Mouse (Mus musculus): ENCODE results near the gene Ppp2r5d.

Gene Ppp2r5d

DNA sequence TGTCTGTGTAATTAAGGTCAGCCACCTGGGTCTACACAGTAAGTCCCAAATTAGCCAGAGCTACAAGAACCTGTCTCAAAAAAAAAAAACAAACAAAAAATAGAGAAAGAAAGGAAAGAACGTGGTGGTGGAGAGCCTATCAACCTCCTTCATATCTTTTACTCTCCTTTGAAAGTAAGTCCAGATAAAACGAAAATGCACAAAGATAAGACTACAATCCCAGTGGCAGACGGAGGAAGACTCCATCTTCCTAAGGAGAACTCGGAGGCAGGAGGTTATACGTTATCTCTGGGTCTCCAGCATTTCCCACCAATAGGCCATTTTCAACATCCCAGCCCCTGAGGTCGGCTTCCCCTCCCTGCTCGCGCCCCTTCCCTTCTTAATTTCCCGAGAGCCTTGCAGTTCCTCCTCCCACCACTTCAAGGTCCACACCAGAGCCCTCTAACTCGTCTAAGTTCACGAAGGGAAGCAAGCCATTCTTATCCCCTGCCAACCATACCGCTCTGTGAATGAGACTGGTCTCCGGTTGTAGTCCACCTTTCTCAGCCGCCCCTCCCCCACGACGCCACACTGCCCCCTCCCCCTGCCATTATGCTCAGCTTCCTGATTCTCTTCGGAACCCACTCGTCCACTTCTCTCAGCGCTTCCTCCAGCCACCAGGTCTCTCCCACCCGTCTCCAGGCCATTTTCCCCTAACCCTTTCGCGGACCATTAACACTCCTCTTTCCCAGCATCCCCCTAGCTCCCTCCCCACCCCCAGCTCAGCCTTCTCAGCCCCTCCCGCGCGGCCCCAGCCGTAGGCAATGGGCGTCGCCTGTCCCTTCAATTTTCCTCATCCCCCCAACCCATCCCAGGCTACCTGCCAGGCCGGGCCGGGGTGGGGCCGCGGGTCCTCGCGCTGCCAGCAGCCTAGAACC, 24.8 kb downstream of the Ppp2r5d start:
- DNase-seq = peak; percentile 44 to 50

DNA sequence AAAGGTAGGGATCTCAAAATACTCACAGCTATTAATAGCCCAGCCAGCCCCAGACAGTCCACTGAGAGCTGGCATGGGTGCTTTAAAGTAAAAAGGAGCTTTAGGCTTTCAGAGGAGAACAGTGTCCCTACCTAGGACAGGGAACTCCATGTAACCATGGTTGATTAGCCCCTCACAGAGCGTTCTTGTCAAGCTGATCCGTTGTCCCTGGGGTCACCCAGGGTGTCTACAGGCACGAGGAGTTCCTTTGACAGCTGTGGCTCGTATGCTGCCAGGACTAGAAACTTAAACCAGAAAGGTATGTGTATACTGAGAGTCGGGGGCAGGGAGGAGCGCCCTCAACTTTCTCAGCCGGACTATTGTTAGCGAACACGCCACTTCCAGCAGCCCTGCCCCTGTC, 26.0 kb downstream of the Ppp2r5d start:
- DNase-seq = no peak

DNA sequence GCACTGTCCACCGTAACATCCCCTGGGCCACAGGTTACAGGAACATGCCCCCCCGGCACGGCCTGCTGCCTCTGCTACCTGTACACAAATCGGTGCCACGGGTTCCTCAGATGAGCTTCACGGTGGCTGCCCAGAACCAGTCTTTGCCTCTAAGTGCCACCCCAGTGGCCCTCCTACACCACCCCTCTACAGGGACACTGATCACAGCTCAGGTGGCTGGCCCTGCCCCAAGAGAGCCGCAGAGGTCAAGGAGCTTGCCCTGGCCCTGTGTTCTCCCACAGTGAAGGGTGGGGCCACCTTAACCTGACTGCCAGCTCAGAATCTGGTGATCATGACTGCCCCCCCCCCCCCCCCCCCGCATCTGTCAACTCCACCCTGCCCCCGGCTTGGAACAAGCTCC, 26.5 kb downstream of the Ppp2r5d start, which contains the start of gene Mea1:
Gene Mea1, plus strand, starts transcription at position 378 of the 400 bp plus-strand sequence.
- no peak for DNase-seq

DNA sequence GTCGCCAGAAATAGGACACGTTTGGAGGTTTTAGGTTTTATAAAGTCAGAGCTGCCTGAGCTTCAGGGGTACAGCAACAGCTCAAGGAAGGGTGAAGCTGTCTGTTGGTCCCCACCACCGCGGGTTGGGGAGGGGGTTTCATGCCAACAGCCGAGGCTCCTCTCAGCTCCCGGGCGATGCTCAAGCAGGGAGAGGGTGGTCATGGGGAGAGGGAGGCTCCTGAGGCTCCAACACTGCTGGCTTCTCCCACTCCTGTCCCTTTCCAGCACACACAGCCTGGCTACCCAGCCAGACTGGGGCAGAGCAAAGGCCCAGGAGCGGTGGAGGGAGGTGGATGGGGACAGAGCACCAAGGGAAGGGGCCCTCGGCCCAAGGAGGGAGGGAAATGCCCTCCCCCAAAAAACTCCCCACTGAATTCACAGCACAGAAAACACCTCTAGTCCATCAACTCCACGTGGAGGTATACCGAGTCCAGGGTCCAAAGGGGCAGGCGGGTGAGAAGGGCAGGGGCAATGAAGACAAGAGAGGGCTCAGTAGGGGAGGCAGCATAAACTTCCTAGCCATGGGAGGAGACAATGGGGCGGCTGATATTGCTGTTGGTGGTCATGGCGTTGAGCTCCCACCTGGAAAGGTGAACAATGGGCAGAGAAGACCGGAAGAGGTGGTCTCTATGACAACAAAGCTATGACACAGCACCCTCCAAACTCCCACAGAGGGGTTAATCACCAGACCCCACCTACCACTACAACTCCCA, 30.2 kb downstream of the Ppp2r5d start:
- no peak for DNase-seq

DNA sequence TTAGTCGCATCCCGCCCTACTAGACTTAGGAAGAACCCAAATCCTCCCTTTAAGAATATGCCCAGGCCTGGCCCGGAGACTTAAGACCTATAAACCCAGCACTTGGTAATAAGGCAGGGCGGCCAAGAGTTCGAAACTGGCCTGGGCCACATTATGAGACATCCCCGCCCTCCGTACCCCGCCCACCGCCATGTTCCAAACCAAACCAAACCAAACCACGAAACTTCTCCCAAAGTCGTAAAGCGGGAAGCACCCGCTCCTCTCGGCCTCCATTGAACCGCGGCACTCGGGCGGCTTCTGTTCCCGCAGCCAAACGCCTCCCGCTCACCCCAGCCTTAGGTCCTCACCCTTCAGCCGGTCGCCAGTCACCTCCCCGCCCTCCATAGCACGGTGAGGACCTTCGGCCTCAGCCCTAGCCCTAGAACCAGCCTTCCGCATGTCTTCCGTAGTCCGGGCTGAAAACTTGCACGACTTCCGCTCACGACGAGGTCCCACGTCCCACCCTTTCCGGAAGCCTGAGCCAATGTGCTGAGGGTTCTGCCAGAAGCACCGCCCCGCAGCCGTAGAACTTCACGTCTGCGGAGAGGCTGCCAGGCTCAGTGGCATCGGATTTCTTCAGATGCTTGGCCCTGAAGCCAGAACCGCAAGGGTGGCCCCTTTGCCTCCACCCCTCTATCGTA, 30.9 kb downstream of the Ppp2r5d start, which contains the start of gene Rrp36:
Gene Rrp36, minus strand, starts transcription at position 503 of the 680 bp plus-strand sequence.
- DNase-seq = peak; percentile 89

DNA sequence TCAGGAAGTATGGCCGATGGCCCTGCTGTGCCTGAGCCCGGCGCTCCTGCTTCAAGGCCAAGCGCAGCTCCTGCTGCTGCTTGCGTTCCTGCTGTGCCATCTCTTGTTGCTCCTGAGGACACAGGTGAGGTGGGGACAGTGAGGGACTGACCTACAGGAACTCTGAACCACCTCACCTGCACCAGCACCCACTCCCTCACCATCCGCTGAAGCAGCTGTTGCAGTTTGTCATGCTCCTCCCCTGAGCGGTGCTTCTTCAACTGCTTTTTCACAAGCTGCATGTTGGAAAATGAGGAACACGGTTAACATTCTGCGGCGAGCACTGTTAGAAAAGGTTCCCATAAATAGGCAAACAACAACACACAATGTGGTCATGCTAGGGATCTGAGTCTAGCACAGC, 35.0 kb downstream of the Ppp2r5d start:
- DNase-seq = no peak

DNA sequence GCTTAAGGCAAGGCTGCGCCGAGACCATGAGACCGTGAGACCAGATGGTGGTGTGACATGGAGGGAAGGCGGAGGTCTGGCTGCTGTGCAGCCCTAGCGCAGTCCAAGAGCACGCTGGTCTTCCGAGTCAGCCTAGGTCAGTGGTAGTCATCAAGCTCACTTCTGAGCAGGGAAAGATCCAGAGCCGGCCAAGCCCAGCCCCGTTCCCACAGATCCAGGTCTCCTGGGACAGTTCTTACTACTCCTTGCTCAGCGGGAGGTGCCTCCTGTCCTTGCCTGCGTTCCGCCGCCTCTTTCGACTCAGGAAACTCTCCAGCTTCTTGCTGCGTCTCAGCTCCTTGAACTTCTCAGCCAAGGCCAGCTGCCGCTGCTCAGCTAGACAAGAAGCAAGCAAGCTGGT, 37.2 kb downstream of the Ppp2r5d start:
- no peak for DNase-seq

DNA sequence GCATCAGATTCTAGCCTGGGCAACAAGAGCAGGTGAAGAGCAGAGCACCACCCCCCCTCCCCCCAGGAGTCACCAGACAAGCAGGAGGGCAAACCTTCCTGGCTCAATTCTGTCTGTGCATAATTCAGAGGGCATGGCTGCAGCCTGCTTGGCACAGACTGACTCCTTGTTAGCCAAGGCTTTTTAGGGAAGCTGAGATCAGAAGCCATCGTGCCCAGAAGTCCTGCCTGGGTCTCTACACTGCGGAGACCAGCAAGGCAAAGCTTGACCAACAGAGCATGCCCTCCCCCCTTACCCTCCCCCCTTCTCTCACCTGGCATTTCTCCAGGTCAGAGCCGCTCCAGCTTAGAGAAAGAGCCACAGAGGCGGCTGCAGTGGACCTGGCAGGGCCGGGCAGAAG, 42.2 kb downstream of the Ppp2r5d start:
- no peak for DNase-seq

DNA sequence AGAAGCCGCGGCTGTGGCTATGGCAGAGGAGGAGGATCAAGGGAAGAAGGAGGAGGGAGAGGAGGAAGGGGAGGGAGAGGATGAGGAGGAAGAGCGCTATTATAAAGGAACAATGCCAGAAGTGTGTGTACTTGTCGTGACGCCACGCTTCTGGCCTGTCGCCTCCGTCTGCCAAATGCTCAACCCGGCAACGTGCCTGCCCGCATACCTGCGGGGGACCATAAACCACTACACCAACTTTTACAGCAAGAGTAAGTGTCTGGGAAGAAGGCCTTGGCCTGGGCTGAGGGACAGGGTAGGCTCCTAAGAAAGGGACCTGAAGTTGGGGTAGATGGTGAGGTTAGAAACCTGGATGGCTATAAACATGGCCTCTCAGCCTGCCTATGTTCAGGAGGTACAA, 42.9 kb downstream of the Ppp2r5d start:
- no peak for DNase-seq

DNA sequence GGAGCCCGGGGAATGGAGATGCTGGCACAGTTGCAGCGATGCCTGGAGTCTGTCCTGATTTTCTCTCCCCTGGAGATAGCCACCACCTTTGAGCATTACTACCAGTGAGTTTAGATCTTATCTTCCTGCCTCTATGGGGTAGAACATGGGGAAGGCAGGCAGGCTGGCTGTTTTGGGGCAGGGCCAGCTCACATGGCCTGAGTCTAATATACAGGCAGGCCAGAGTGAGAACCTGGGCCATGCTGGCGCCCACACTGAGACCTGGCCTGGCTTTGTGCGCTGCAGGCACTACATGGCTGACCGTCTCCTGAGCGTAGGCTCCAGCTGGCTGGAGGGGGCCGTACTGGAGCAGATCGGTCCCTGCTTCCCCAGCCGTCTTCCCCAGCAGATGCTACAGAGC, 43.6 kb downstream of the Ppp2r5d start:
- DNase-seq = no peak

DNA sequence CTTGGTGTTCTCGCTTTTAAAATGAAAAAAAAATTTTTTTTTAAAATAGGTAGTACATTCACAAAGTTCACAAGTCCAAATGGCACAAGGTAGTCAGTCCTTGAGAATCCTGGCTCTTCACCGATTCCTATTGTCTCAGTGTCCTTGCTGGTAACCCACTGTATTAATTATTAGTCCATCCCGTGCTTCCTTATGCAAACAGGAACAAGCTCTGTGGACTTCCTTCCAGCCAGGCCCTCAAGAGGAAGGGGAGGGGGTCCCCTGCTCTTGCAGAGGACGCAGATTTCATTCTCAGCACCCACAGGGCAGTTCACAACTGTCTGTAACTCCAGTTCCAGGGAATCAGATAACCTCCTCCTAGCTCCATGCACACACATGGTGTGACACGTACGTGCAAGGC, 48.9 kb downstream of the Ppp2r5d start:
- DNase-seq = no peak

DNA sequence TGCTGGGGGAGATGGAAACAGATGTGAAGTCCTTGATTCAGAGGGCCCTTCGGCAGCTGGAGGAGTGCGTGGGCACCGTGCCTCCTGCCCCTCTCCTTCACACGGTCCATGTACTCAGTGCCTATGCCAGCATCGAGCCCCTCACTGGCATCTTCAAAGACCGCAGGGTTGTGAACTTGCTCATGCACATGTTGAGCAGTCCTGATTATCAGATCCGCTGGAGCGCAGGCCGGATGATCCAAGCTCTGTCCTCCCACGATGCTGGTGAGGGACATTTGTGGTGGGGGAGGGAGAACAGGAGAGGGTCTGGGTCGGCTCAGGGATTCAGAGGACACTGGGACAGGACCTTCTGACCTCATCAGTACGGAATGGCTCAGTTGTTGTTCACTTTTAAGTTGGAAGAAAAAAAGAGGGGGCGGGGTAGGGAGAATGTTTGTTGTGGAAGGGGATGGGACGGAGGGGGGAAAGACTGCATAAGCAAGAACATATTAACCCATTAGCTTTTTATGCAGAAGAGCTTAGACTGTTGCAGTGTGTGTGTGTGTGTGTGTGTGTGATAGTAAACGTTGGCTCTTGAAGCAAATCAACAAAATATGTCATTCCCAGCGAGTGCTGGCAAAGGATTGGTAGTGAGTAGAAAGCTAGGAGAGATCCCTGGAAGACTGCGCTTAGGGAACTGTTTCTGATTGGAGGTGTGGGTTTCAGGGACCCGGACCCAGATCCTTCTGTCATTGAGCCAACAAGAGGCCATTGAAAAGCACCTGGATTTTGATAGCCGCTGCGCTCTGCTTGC, 53.0 kb downstream of the Ppp2r5d start:
- no peak for DNase-seq

DNA sequence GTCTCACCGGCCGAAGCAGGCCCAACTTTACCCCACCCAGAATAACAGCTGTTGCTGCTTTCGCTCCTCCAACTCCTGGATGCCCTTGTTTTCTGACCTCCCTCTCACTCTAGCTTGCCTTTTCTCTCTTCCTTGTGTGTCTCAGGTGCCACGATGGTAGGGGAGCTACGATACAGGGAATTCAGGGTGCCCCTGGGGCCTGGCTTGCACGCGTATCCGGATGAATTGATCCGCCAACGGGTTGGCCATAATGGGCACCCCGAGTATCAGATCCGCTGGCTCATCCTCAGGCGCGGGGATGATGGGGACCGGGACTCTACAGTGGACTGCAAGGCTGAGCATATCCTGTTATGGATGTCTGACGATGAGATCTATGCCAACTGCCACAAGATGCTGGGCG, 53.6 kb downstream of the Ppp2r5d start:
- DNase-seq = no peak

DNA sequence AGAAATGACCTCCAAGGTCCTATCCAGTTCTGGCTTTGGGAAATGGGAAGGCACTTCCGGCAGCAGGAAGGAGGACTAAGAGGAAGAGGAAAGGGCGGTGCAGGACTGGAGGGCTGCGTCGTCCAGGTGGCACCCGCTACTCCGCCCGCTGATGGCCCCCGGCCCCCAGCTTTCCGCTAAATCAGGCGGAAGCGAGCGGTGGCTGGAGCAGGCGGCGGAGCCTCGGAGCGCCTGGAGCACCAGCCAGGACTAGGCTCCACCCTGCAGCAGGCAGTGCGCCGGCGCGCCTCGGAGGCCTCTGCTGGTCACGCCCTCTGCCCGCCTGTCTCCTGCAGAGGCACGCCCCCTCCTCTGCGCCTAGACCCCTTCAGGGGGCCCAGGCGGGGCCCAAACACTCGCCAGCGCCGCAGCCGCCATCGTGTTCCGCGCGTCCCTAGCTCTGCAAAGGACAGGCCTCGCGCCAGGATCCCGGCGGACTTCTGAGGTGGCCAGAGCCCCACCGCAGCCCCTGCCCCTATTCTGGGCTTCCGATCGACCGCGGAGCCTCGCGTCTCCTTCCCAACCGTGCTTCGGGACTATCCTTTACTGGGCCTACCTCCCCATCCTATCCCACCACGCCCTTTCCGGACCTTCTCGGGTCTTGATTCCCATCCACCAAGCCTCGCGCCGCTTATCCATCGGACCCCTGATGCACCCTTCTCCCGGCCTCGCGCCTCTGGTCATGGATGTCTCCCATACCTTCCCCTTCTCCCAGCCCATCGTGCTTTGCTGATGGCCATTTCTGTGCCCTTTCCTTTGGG, 54.5 kb downstream of the Ppp2r5d start, which contains the start of gene Cul7:
Gene Cul7, plus strand, starts transcription at position 106 of the 800 bp plus-strand sequence.
- DNase-seq = peak; percentile 75

DNA sequence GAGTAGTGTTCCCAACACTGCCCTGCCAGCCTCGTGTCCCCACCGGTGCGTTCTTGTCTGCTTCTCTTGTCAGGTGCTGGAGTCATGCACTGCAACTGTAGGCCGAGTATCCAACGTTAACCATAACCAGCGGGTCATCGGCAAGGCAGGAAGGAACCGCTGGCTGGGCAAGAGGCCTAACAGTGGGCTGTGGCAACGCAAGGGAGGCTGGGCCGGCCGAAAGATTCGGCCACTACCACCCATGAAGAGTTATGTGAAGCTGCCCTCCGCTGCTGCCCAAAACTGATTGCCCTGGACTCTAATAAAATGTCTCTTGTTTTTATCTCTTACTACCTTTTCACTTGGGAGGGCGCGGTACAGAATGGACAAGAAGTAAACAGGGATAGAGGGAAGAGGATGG, 55.1 kb downstream of the Ppp2r5d start:
- DNase-seq = no peak

DNA sequence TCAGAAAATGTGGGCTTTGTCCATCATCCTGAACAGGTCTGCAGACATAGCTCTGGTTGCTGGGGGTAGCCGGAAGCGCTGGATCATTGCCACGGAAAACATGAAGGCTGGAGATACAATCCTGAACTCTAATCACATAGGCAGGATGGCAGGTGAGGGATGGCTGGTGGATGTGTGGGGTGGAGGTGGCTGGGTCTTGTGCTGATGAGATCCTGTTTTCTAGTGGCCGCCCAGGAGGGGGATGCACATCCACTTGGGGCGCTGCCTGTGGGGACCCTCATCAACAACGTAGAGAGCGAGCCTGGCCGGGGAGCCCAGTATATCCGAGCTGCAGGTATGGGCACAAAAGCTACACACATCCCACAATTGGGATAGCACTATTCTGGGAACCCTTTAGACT, 56.5 kb downstream of the Ppp2r5d start:
- DNase-seq = no peak

DNA sequence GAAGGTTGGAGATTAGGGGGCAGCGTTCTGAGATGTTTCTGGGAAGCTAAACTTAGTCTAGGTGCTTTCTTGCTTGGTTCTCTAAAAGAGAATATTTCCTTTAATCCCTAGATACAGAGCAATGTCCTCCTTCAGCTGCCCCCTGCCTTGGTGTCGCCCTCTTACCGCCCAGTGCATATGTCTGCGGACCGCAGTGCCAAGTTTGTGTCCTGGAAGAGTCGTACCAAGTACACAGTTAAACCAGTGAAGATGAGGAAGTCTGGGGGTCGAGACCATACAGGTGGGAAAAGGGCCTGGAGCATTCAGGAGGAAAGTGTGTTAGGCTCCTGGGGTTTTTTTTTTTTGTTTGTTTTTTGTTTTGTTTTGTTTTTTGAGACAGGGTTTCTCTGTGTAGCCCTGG, 57.6 kb downstream of the Ppp2r5d start:
- DNase-seq = no peak

DNA sequence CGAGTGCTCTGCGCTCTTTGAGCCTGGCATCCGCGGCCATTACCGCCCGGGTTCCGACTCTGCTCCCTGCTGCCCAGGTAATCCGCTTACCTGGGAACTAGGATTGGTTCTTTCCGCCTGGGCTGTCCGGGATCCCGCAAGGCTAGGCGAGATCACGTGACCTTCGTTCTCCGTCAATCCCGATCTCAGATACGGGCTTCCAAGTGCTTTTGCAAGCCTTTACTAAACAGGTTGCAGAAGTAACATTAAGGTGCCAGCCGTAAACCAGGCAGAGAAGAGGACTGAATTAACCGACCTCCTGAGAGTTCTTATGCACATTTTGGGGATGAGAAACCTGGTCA, 58.6 kb downstream of the Ppp2r5d start:
- DNase-seq = no peak

DNA sequence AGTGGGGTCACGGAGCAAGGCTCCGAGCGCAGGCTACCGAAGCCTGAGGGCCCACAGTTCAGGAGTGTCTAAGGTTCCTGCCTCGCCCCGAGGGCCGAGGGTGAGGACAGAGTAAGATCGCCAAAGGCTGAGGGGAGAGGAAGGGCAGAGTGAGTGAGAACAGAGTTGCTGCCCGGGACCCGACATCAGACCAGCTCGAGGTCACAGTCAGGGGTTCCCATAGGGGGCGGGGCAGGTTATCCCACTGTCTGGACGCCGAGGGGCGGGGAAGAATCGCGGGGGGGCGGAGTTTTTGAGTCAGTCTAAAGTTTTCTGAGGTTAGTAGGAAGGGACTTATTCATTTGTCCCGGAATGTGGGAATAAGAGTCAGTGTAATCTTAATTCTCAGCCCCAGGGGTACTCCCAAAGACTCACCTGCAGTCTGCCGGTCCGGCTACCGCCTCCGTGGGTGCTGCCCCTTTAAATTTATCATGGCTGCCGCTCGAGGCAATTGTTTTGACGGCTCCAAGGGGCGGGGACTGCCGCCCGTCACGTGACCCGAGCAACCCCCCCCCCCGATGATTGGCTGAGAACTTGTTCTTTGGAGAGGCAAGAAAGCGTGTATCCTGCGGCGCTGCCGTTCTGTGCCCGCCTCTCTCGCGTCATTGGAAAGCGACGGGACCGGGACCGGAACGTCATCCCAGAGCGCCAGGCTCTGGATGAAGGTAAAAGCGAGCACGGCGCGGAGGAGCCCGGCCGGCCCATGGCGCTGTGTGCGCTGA, 59.2 kb downstream of the Ppp2r5d start, which contains the start of the genes Klc4 and Mrpl2:
Gene Klc4, minus strand, starts transcription at position 462 of the 761 bp plus-strand sequence.
Gene Mrpl2, plus strand, starts transcription at position 669 of the 761 bp plus-strand sequence.
- peak; percentile 99 for DNase-seq

DNA sequence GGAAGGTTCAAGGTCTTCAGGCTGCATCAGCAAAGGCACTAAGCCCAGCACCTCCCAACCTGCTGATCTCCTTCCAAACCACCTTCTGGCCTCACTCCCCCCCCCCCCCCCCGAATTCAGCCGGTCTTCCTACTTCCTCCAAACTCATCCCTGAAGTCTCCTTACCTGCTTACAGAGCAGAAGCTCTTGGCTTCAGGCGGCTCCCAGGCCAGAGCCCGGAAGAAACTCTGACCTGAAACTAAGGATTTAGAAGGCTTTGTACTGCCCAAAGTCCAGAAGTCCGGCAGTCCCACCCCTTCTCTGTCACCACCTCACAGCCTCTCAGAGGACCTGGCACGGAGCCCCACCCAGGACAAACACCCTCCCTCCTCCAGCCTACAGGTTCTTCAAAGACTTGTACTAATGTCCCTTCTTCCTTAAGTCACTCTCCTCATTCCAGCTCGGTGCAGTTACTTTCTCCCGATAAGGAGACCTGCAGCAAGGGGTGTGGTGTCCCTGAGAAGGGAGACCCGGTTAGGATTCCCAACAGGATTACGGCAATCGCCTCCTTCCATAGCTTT, 59.9 kb downstream of the Ppp2r5d start:
- no peak for DNase-seq

All from B cell, adult 2 months (primary cell).